Mouse (Mus musculus) liver, embryonic 13.5 days (tissue): Measurements from ENCODE around the gene Plpp3. TPM values are rescaled to one million over a fixed set of nuclear protein-coding genes. Genes with fewer than 3 reads are reported as not detected.

Source experiments
- ATAC-seq: fragments of 200-750 bp; cut with Nextera tagmentation; 2 replicates; pipeline ENCODE4 v1.8.0; 2017; ENCODE audit warnings: low read depth, mild to moderate bottlenecking, moderate number of reproducible peaks, moderate library complexity
- DNase-seq: peaks from one replicate; pipeline ENCODE4 v3.0.0; 2022
- H3K27ac ChIP-seq: fragments of 300-500 bp; sonication (generic); 2 replicates; pipeline ENCODE4 v1.5.1; 2015; ENCODE audit warnings: moderate library complexity, mild to moderate bottlenecking, inconsistent platforms
- H3K27me3 ChIP-seq: fragments of 300-500 bp; sonication (generic); 2 replicates; pipeline ENCODE4 v1.6.1; 2015; ENCODE audit warnings: mild to moderate bottlenecking, inconsistent platforms
- H3K36me3 ChIP-seq: fragments of 300-500 bp; sonication (generic); 2 replicates; pipeline ENCODE4 v1.6.1; 2015; ENCODE audit warnings: mild to moderate bottlenecking, inconsistent platforms
- H3K4me1 ChIP-seq: fragments of 300-500 bp; sonication (generic); replicated peaks from 2 replicates; pipeline ENCODE4 v1.6.1; 2015; ENCODE audit warnings: inconsistent platforms
- H3K4me2 ChIP-seq: fragments of 300-500 bp; sonication (generic); 2 replicates; pipeline ENCODE4 v1.6.1; 2015; ENCODE audit warnings: inconsistent platforms, mild to moderate bottlenecking, moderate library complexity
- H3K4me3 ChIP-seq: fragments of 300-500 bp; sonication (generic); replicated peaks from 2 replicates; pipeline ENCODE4 v1.5.1; 2015; ENCODE audit warnings: mild to moderate bottlenecking, inconsistent platforms
- H3K9ac ChIP-seq: fragments of 300-500 bp; sonication (generic); 2 replicates; pipeline ENCODE4 v1.6.1; 2015; ENCODE audit warnings: mild to moderate bottlenecking, inconsistent platforms
- H3K9me3 ChIP-seq: fragments of 300-500 bp; sonication (generic); replicated peaks from 2 replicates; pipeline ENCODE4 v1.6.1; 2016; ENCODE audit warnings: inconsistent platforms
- WGBS: fragments of 180-500 bp; shearing (Covaris S2); methylation state at CpG from one replicate; pipeline ENCODE4 v1.1.7; 2015; ENCODE audit not compliant: insufficient replicate concordance; 5-methylcytosine and 5-hydroxymethylcytosine counted together
- polyA plus RNA-seq: library from polyadenylated mRNA; unstranded; fragments of >200 nt; fragmentation: Nextera tagmentation; extraction: Ambion mirVana; gene quantifications from 2 replicates; pipeline ENCODE4 v1.2.1, GENCODE M21; 2015

Plpp3 gene
- 11.7 and 12.8 TPM in 2 replicates for polyA plus RNA-seq

DNA sequence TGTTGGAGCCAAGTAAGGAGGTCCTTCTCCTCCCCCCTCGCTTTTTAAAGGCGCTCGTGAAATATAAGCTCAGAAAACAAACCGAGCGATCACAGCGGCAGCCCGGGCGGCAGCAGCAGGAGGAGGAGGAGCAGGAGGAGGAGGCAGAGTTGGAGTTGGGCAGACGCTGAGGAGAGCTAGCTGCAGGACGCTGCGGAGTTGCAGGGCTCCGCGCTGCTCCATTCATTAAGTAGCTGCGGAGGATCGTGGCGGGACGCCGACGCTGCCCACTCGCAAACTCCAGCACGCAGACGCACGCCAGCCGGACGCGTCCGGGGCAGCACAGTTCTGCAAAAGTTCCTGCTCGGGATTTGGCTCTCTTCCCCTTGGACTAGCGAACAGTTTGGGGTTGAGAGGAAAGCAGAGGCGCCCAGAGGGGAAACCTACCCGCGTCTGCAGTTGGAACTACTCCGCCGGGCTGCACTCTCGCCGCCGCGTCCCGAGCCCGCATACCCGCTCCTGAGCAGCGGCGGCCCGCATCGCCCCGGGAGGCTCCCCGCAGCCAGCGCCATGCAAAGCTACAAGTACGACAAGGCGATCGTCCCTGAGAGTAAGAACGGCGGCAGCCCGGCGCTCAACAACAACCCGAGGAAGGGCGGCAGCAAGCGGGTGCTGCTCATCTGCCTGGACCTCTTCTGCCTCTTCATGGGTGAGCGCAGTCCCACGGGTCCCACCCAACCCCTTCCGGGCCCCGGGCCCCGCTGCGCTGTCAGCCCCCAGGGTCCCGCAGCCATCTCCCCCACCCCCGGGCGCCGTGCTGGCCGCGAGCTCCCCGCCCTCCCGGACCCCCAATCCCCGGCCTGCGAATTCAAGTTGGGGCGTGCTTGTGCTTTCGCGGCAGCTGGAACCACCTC lies at the start of gene Plpp3:
Gene Plpp3, plus strand, starts transcription at position 72 of the 893 bp plus-strand sequence.
- DNase-seq (peak; percentile 17), ATAC-seq (peak; percentile 67)
- Histone ChIP-seq H3K4me1 (no peaks in the 10 kb centered on the region), H3K27ac (peak within 1 kb of the TSS; percentile 75), H3K9me3 (no peaks in the 10 kb centered on the region), H3K9ac (peak within 1 kb of the TSS; percentile 73), H3K36me3 (no peaks in the 10 kb centered on the region), H3K4me2 (peak within 1 kb of the TSS; percentile 73), H3K27me3 (peaks cover 32% of the 10 kb centered on the region), H3K4me3 (peak within 1 kb of the TSS; percentile 67)
- WGBS = under 1% methylated on average over 73 of the region's 77 CpGs

- ATAC-seq (no peak), DNase-seq (no peak)
- Histone ChIP-seq H3K9ac (no peak overlapping the region), H3K4me3 (no peak overlapping the region), H3K4me1 (0 out of 2 replicates have a peak, but pooled peaks cover 6% of the 10 kb centered on the region), H3K36me3 (no peaks in the 10 kb centered on the region), H3K27me3 (peaks cover 41% of the 10 kb centered on the region), H3K9me3 (no peaks in the 10 kb centered on the region), H3K4me2 (no peak overlapping the region), H3K27ac (no peak overlapping the region)
- 54% methylated on average over 12 of the region's 12 CpGs for WGBS
These were observed 49.1 kb upstream of the Plpp3 start for GRCm38 (mm10) chr4:105107943-105108640.

GRCm38 (mm10) chr4:105108641-105109198 lies 48.4 kb upstream of the Plpp3 start:
- no peak overlapping the region for H3K27ac ChIP-seq
- 26% methylated on average over 5 of the region's 5 CpGs for WGBS
- ATAC-seq (no peak), DNase-seq (no peak)
- H3K4me1 ChIP-seq = 0 out of 2 replicates have a peak, but pooled peaks cover 6% of the 10 kb centered on the region
- H3K4me3 ChIP-seq = peak overlapping the region; percentile 61; the same call in 1 of the 2 replicates
- H3K27me3 ChIP-seq = peaks cover 41% of the 10 kb centered on the region
- no peak overlapping the region for H3K9ac ChIP-seq
- H3K4me2 ChIP-seq = peak overlapping the region; percentile 68
- no peaks in the 10 kb centered on the region for H3K36me3 ChIP-seq
- H3K9me3 ChIP-seq = no peaks in the 10 kb centered on the region

- ATAC-seq (peak; percentile 61), DNase-seq (peak; percentile 5)
- peak within 1 kb of the TSS; percentile 61 for H3K4me3 ChIP-seq
- 0 out of 2 replicates have a peak, but pooled peaks cover 6% of the 10 kb centered on the region for H3K4me1 ChIP-seq
- no peaks in the 10 kb centered on the region for H3K36me3 ChIP-seq
- 2% methylated on average over 71 of the region's 80 CpGs for WGBS
- peaks cover 41% of the 10 kb centered on the region for H3K27me3 ChIP-seq
- peak within 1 kb of the TSS; percentile 50 for H3K9ac ChIP-seq
- H3K27ac ChIP-seq = no peak within 1 kb of the TSS
- peak within 1 kb of the TSS; percentile 68 for H3K4me2 ChIP-seq
- no peaks in the 10 kb centered on the region for H3K9me3 ChIP-seq
These were observed 47.8 kb upstream of the Plpp3 start, which contains the start of gene Prkaa2 for GRCm38 (mm10) chr4:105109199-105109989. Prkaa2 (minus strand) TSS chr4:105109890.

GRCm38 (mm10) chr4:105109990-105110683 lies 47.0 kb upstream of the Plpp3 start:
- peak; percentile 47 for ATAC-seq
- no peak overlapping the region for H3K27ac ChIP-seq
- 6% methylated on average over 21 of the region's 24 CpGs for WGBS

GRCm38 (mm10) chr4:105110684-105111035 lies 46.5 kb upstream of the Plpp3 start:
- ATAC-seq = no peak
- H3K4me1 ChIP-seq = 0 out of 2 replicates have a peak, but pooled peaks cover 6% of the 10 kb centered on the region
- DNase-seq = no peak
- 44% methylated on average over 4 of the region's 4 CpGs for whole genome bisulfite sequencing
- peaks cover 41% of the 10 kb centered on the region for H3K27me3 ChIP-seq
- no peaks in the 10 kb centered on the region for H3K9me3 ChIP-seq
- no peak overlapping the region for H3K27ac ChIP-seq
- H3K4me2 ChIP-seq = peak overlapping the region; percentile 68
- H3K4me3 ChIP-seq = no peak overlapping the region
- H3K36me3 ChIP-seq = no peaks in the 10 kb centered on the region
- no peak overlapping the region for H3K9ac ChIP-seq

More at GRCm38 (mm10) chr4:105109990-105110683, 47.0 kb upstream of the Plpp3 start:
- H3K36me3 ChIP-seq = no peaks in the 10 kb centered on the region
- peak overlapping the region; percentile 61 for H3K4me3 ChIP-seq
- 0 out of 2 replicates have a peak, but pooled peaks cover 6% of the 10 kb centered on the region for H3K4me1 ChIP-seq
- peak overlapping the region; percentile 68 for H3K4me2 ChIP-seq
- peak overlapping the region; percentile 50 for H3K9ac ChIP-seq
- peaks cover 41% of the 10 kb centered on the region for H3K27me3 ChIP-seq
- DNase-seq = no peak
- H3K9me3 ChIP-seq = no peaks in the 10 kb centered on the region

GRCm38 (mm10) chr4:105111770-105112169 lies 45.4 kb upstream of the Plpp3 start:
- Histone ChIP-seq H3K27me3 (peaks cover 41% of the 10 kb centered on the region), H3K36me3 (no peaks in the 10 kb centered on the region), H3K4me3 (no peak overlapping the region), H3K4me1 (0 out of 2 replicates have a peak, but pooled peaks cover 6% of the 10 kb centered on the region), H3K9me3 (no peaks in the 10 kb centered on the region), H3K4me2 (no peak overlapping the region), H3K27ac (no peak overlapping the region), H3K9ac (no peak overlapping the region)
- ATAC-seq (no peak), DNase-seq (no peak)
- 65% methylated on average over 11 of the region's 11 CpGs for WGBS

DNA sequence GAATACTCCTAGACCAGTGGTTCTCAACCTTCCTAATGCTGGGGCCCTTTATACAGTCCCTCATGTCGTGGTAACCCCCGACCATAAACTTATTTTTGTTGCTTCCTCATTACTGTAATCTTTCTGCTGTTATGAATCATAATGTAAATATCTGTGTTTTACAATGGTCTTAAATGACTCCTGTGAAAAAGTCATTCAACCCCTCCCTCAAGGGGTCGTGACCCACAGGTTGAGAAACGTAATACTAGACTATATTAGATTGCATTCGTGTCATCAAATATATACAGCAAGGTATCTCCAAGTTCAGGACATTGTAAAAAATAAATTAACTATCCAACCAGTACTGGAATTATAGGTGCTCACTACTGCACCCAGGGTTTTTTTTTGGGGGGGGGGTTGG lies 44.1 kb upstream of the Plpp3 start:
- DNase-seq = no peak
- Histone ChIP-seq H3K4me1 (0 out of 2 replicates have a peak, but pooled peaks cover 6% of the 10 kb centered on the region), H3K4me2 (no peak overlapping the region), H3K4me3 (no peak overlapping the region), H3K27ac (no peak overlapping the region), H3K9me3 (no peaks in the 10 kb centered on the region), H3K27me3 (peaks cover 31% of the 10 kb centered on the region), H3K9ac (no peak overlapping the region), H3K36me3 (no peaks in the 10 kb centered on the region)
- no peak for ATAC-seq
- 61% methylated on average over 5 of the region's 5 CpGs for WGBS

- H3K36me3 ChIP-seq = no peaks in the 10 kb centered on the region
- peaks cover 27% of the 10 kb centered on the region for H3K27me3 ChIP-seq
- ATAC-seq = no peak
- H3K4me2 ChIP-seq = no peak overlapping the region
- H3K9me3 ChIP-seq = no peaks in the 10 kb centered on the region
- H3K4me3 ChIP-seq = no peak overlapping the region
- no peak for DNase-seq
- no peak overlapping the region for H3K27ac ChIP-seq
- 51% methylated on average over 3 of the region's 3 CpGs for WGBS
- H3K9ac ChIP-seq = no peak overlapping the region
- 0 out of 2 replicates have a peak, but pooled peaks cover 6% of the 10 kb centered on the region for H3K4me1 ChIP-seq
These were observed 43.7 kb upstream of the Plpp3 start for GRCm38 (mm10) chr4:105113468-105113867.

DNA sequence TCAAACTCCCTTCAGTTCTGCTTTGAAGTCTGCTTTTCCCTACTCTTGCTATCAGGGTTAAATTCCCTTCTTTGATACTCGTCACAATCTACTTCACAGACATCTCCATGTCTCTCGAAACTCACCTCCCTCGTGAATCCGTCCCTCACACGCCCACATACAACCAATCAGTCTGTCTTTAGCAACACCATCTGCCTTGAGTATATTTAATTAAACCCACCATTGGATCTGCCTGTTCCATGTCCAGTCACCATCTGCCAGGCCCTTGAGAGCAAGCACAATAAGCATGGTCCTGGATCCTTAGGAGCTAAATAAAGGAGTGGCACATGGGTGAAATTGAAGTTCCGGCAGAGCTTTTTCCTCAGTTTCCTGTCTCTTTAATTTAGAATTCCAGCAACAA lies 36.1 kb upstream of the Plpp3 start:
- 67% methylated on average over 6 of the region's 6 CpGs for WGBS
- no peak for DNase-seq
- no peak overlapping the region for H3K27ac ChIP-seq
- no peak overlapping the region for H3K4me3 ChIP-seq
- 0 out of 2 replicates have a peak, but pooled peaks cover 2% of the 10 kb centered on the region for H3K27me3 ChIP-seq
- H3K36me3 ChIP-seq = no peaks in the 10 kb centered on the region
- no peak for ATAC-seq
- H3K4me2 ChIP-seq = no peak overlapping the region
- H3K9me3 ChIP-seq = no peaks in the 10 kb centered on the region
- no peak overlapping the region for H3K9ac ChIP-seq
- H3K4me1 ChIP-seq = no peaks in the 10 kb centered on the region
